Mouse (Mus musculus) megakaryocyte, embryonic 14.5 days (primary cell): ENCODE results near the gene Cnih2. TPM values are rescaled to one million over a fixed set of nuclear protein-coding genes. Genes with fewer than 3 reads are reported as not detected.

ENCODE experiments used
- H3K27me3 ChIP-seq: replicated peaks from 2 replicates; pipeline ENCODE3; 2012; ENCODE audit warnings: inconsistent platforms
- H3K36me3 ChIP-seq: replicated peaks from 2 replicates; pipeline ENCODE3; 2012; ENCODE audit warnings: low read length, inconsistent platforms, mixed read lengths
- H3K4me1 ChIP-seq: 2 replicates; pipeline ENCODE4 v1.6.1; 2012; ENCODE audit warnings: inconsistent platforms
- H3K4me3 ChIP-seq: replicated peaks from 2 replicates; pipeline ENCODE3; 2012; ENCODE audit warnings: moderate library complexity, mild to moderate bottlenecking, inconsistent platforms
- H3K9me3 ChIP-seq: 2 replicates; pipeline ENCODE4 v1.6.1; 2012; ENCODE audit warnings: inconsistent platforms
- FLI1 ChIP-seq: IDR thresholded peaks from 2 replicates; pipeline ENCODE4 v1.6.1; 2012; ENCODE audit warnings: low read length, inconsistent platforms, mixed read lengths
- GATA1 ChIP-seq: IDR thresholded peaks from 3 replicates; pipeline ENCODE4 v1.6.1; 2012; ENCODE audit warnings: mixed read lengths, low read length, inconsistent platforms, borderline replicate concordance
- polyA plus RNA-seq: library from polyadenylated mRNA; stranded (reverse); fragments of >175 nt; gene quantifications from 2 replicates; pipeline ENCODE4 v1.2.3, GENCODE M21; 2012; ENCODE audit warnings: low replicate concordance; ENCODE audit not compliant: insufficient read depth

Gene Cnih2
- polyA plus RNA-seq, 1 experiment = 4.9 TPM

DNA sequence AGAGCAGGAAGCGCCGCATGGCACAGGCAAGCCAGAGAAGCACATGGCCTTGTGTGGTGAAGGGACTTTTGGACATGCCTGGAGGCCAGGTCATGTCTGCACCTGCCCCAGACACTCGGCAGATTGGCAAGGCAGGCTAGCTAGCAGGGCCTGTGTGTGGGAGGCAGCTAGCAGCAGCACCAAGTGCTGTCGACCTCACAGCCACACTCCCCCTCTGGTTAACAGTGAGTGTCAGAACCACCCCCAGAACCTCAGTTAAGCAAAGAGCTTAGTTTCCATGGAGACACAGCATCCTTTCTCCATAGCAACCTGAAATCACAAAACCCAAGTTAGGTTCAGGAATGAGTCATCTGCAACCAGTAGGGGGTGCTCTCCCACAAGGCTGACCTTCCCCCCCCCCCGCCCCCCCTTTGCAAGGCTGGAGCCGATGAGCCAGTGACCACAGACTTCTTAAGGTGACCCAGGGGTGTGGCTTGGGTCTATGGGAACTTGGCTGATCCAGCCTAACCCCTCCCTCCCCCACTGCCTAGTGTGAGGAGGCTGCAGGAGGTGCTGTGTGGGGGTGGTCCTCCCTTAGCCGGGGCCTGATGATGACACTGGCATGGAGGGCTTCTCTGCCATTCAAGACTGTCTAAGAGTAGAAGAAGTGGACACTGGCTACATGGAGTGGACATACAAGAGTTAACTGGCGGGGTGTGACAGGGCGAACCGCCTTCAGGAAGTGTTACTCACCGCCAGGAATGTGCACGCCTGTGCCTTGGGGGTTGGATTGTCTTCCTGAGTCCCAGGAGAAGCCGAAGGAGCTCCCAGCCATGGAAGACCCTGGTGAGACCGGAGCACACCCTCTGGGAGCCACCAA is 48.0 kb downstream of the Cnih2 start, which contains the start of gene Rin1:
TSS of gene Rin1 (plus strand) at position 435 of the 859 bp plus-strand sequence.
- peaks cover 49% of the 10 kb centered on the region for H3K36me3 ChIP-seq
- H3K4me1 ChIP-seq = peaks cover 45% of the 10 kb centered on the region
- TF ChIP-seq FLI1 (no peak), GATA1 (no peak)
- H3K4me3 ChIP-seq = peak within 1 kb of the TSS; percentile 40
- H3K27me3 ChIP-seq = peaks cover 42% of the 10 kb centered on the region
- H3K9me3 ChIP-seq = no peaks in the 10 kb centered on the region

DNA sequence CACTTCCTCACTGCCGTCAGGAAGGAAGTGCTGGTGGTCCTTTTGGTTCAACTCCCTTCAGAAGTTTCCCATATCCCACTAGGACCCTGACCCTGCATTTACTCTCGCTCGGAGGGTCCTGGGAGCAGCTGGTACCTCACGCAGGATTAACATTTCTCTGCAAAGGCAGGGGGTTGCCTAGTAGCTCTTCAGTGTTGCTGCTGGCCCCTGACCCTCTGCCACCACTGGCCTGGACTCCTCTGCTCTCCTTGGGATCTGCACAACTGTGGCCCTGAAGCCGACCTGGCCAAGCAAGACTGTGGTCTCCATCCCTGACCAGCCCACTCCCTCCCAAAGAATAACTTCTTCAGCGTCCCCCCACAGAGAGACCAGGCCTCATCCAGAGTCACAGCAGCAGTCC is 49.0 kb downstream of the Cnih2 start:
- Histone ChIP-seq H3K9me3 (no peaks in the 10 kb centered on the region), H3K4me3 (no peak overlapping the region), H3K4me1 (peaks cover 45% of the 10 kb centered on the region), H3K36me3 (peaks cover 54% of the 10 kb centered on the region), H3K27me3 (peaks cover 32% of the 10 kb centered on the region)
- TF ChIP-seq GATA1 (no peak), FLI1 (no peak)

DNA sequence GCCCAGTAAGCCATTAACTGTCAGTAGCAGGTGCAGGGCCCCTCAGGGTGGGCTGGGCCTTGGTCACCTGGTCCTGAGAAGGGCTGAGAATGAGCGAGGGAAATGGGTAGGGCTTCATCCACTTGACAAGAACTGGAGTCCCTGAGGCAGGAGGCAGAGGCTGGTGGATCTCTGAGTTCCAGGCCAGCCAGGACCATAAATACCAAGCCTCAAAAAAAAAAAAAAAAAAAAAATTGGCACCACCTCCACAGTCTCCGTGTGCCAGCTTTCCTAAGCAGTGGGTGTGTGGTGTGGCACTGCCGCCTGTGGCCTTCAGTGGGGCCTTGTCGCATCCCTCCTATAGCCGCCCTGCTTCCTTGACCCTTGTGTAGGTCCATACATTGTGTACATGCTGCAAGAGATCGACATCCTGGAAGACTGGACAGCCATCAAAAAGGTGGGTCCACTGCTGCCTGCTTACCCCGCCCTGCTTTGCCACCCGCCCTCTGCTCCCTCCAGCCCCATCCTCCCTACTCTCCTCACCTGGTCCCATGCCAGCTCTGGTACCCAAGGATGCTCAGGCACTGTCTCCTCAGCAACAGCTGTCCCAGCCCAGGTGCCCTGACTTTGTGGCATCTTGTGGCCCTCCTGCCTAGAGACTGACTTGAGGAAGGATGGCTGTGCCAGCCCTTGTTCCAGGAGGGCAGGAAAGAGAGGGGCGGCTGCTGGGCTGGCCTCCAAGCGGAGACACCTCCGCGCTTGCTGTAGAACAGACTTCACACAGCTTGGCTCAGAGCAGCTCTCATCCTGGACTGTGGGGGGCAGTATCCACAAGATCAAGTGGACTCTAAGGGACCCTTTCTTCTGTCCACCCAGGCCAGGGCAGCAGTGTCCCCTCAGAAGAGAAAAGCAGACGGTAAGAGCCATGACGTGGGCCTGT is 49.9 kb downstream of the Cnih2 start:
- peaks cover 25% of the 10 kb centered on the region for H3K27me3 ChIP-seq
- peaks cover 61% of the 10 kb centered on the region for H3K36me3 ChIP-seq
- H3K4me1 ChIP-seq = peaks cover 40% of the 10 kb centered on the region
- no peak for TF ChIP-seq GATA1
- TF ChIP-seq FLI1 = no peak
- no peaks in the 10 kb centered on the region for H3K9me3 ChIP-seq
- no peak overlapping the region for H3K4me3 ChIP-seq

DNA sequence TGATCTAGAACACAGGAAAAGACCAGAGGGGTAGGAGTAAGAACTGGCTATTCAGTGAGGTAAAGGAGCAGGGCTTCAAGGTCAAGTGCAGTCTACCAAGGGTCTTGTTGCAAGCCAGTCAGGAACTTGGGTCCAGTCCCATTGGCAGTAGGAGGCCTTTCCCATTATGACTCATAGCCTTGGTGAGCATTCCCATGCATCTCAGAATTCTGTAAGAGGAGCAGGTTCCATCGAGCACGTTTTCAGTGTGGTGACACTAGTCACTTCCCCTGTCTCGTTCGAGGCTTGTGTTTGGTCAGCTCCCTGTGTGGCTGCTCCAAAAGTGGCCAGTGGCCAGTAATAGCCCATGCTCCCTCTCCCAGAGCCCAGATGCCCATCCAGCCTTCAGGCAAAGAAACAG is 52.8 kb downstream of the Cnih2 start:
- TF ChIP-seq FLI1 (no peak), GATA1 (no peak)
- Histone ChIP-seq H3K27me3 (no peaks in the 10 kb centered on the region), H3K4me1 (peaks cover 41% of the 10 kb centered on the region), H3K9me3 (no peaks in the 10 kb centered on the region), H3K36me3 (peaks cover 68% of the 10 kb centered on the region), H3K4me3 (no peak overlapping the region)

Other genes starting within 250 kb of the Cnih2 start
- gene Ctsf, start 243.4 kb downstream of the Cnih2 start, polyA plus RNA-seq = 7.3 TPM in 1 of 2 replicates, not detected in the other
- 0.06 TPM in 1 of 2 replicates, not detected in the other for gene Actn3, start 220.6 kb downstream of the Cnih2 start, polyA plus RNA-seq
- gene Zdhhc24, start 219.9 kb downstream of the Cnih2 start, polyA plus RNA-seq = 1.7 and 9.4 TPM in 2 replicates
- gene Bbs1, start 191.9 kb downstream of the Cnih2 start, polyA plus RNA-seq = 0.62 TPM in 1 of 2 replicates, not detected in the other
- 67.2 and 71.4 TPM in 2 replicates for gene Dpp3, start 170.2 kb downstream of the Cnih2 start, polyA plus RNA-seq
- gene Peli3, start 155.4 kb downstream of the Cnih2 start, polyA plus RNA-seq = 0.10 TPM in 1 of 2 replicates, not detected in the other
- 7.2 and 45.3 TPM in 2 replicates for gene Mrpl11, start 136.4 kb downstream of the Cnih2 start, polyA plus RNA-seq
- 1.1 TPM in 2 replicates for gene Npas4, start 108.2 kb downstream of the Cnih2 start, polyA plus RNA-seq
- 0.58 and 0.94 TPM in 2 replicates for gene Slc29a2, start 74.7 kb downstream of the Cnih2 start, polyA plus RNA-seq
- gene B4gat1, start 59.7 kb downstream of the Cnih2 start, polyA plus RNA-seq = 1.3 and 2.0 TPM in 2 replicates
- gene AC124502.3, start 59.6 kb downstream of the Cnih2 start, polyA plus RNA-seq = not detected in 2 replicates
- 82.3 and 110 TPM in 2 replicates for gene Brms1, start 57.2 kb downstream of the Cnih2 start, polyA plus RNA-seq
- gene Rin1, start 48.0 kb downstream of the Cnih2 start, polyA plus RNA-seq = 0.47 TPM in 1 of 2 replicates, not detected in the other
- 0.74 and 1.3 TPM in 2 replicates for gene Cd248, start 30.4 kb downstream of the Cnih2 start, polyA plus RNA-seq
- 0.32 TPM in 1 of 2 replicates, not detected in the other for gene Tmem151a, start 13.0 kb downstream of the Cnih2 start, polyA plus RNA-seq
- gene Yif1a, start 10.0 kb downstream of the Cnih2 start, polyA plus RNA-seq = 24.4 and 25.6 TPM in 2 replicates
- gene Rab1b, start 8.6 kb upstream of the Cnih2 start, polyA plus RNA-seq = 445 and 649 TPM in 2 replicates
- 12.7 and 17.2 TPM in 2 replicates for gene Klc2, start 20.0 kb upstream of the Cnih2 start, polyA plus RNA-seq
- 40.2 and 130 TPM in 2 replicates for gene Pacs1, start 174.6 kb upstream of the Cnih2 start, polyA plus RNA-seq
- gene Sf3b2, start 196.9 kb upstream of the Cnih2 start, polyA plus RNA-seq = 158 and 268 TPM in 2 replicates
- gene Gal3st3, start 199.8 kb upstream of the Cnih2 start, polyA plus RNA-seq = not detected in 2 replicates
- not detected in 2 replicates for gene Catsper1, start 237.2 kb upstream of the Cnih2 start, polyA plus RNA-seq